Mouse (Mus musculus) spleen, adult 2 months (tissue): ENCODE measurements around the gene Mapk14.

Source experiments
- CTCF ChIP-seq: fragments of 200-500 bp; IDR thresholded peaks from 2 replicates; pipeline ENCODE4 v1.5.1; 2011; ENCODE audit warnings: mild to moderate bottlenecking, inconsistent platforms; ENCODE audit not compliant: insufficient read depth, insufficient read length, insufficient replicate concordance; ENCODE audit errors: extremely low read depth
- POLR2A ChIP-seq: fragments of 200-500 bp; IDR thresholded peaks from 2 replicates; pipeline ENCODE4 v1.6.1; 2011; ENCODE audit warnings: low read depth, low read length, inconsistent platforms

GRCm38 (mm10) chr17:28797031-28797430 is 105.9 kb downstream of the Mapk14 start:
- TF ChIP-seq POLR2A (no peak), CTCF (no peak)
